ENCODE assay signal across 16 mouse cellular contexts in the genomic region with DNA sequence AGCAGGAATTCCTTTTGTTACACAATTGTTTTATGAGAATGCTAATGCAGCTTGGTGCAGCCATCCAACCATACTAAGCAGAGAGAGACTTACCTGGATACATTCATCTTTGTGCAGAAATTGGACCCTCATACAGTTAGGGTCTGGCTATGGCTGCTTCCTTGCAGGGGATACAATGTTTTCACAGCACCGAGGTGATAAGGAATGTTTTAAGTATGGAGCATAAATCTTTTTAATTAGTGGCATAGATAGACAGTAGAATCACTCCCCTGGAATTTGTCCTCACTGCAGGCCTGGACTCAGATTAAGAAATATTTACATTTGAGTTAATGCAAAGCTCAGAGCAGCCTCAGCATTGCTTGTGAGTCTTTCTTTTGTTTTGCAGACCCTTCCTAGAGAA.
"Had no signal": no experiment of that assay in that cellular context is flagged by ENCODE, and none has a peak within 500 bp of the region (broad histone marks: within the 10 kb centered on the region; RNA-seq: fewer than 3 reads in every experiment).

No protein-coding gene starts in this region.

- ATAC-seq: midbrain, embryonic 16.5 days had no signal

- DNase-seq: lung, adult 18-20 months; lung, embryonic 14.5 days; lung, postnatal 10 days; lung, postnatal 4 days; midbrain, embryonic 14.5 days; right cerebral cortex, postnatal 14 days; thymus, adult 2 months; thymus, postnatal 25 days; thymus, postnatal 4 days had no signal

- H3K36me3 ChIP-seq: midbrain, embryonic 10.5 days; midbrain, embryonic 12.5 days; neural tube, embryonic 13.5 days; stomach, embryonic 15.5 days had no signal

- H3K4me2 ChIP-seq: lung, embryonic 14.5 days; midbrain, embryonic 12.5 days; neural tube, embryonic 13.5 days; stomach, embryonic 15.5 days had no signal

- H3K27ac ChIP-seq: midbrain, embryonic 10.5 days; midbrain, embryonic 12.5 days; neural tube, embryonic 13.5 days; stomach, embryonic 15.5 days; stomach, postnatal 0 days had no signal

- H3K4me1 ChIP-seq: midbrain, embryonic 10.5 days; midbrain, embryonic 12.5 days; neural tube, embryonic 13.5 days; stomach, embryonic 15.5 days had no signal

- H3K9ac ChIP-seq: lung, embryonic 14.5 days; midbrain, embryonic 12.5 days; neural tube, embryonic 13.5 days; stomach, embryonic 15.5 days had no signal

- H3K27me3 ChIP-seq: midbrain, embryonic 12.5 days; neural tube, embryonic 13.5 days; stomach, embryonic 15.5 days had no signal

- H3K9me3 ChIP-seq: midbrain, embryonic 10.5 days; midbrain, embryonic 12.5 days; neural tube, embryonic 13.5 days; stomach, embryonic 15.5 days had no signal

- H3K4me3 ChIP-seq: midbrain, embryonic 10.5 days; midbrain, embryonic 12.5 days; myocyte; neural tube, embryonic 13.5 days; stomach, embryonic 15.5 days had no signal
